Mouse (Mus musculus) regulatory T cell (primary cell): ENCODE results near the gene Plcxd1.
"Not testable (repeated sequence)": the region's sequence is repeated elsewhere in the genome, so short reads cannot be mapped to it uniquely, and the experiment has no call there.

ENCODE experiments used
- in situ Hi-C: fragments of 300-600 bp; cut with MboI, MseI; formaldehyde crosslinking; loops from one replicate; pipeline ENCODE4 v1.15.1; 2025; ENCODE audit warnings: high pct_unique_total_duplicates

Gene Plcxd1

GRCm38 (mm10) chr5:110099656-110100580 is at the start of gene Plcxd1:
TSS of gene Plcxd1 (plus strand) at chr5:110099969.
- in situ Hi-C loops: loop anchor here (5.0 to 10.0 kb wide), 4 partner anchors 45 to 548 kb away; partner anchors contain the start of gene Gm15446

GRCm38 (mm10) chr5:110057637-110058408 is 41.9 kb upstream of the Plcxd1 start:
- in situ Hi-C loops: loop anchor here (10.0 kb wide), 1 partner anchor 47 kb away; the partner anchor contains the start of gene Gtpbp6

GRCm38 (mm10) chr5:110072413-110072812 is 27.4 kb upstream of the Plcxd1 start, which contains the start of gene Gm17655:
TSS of gene Gm17655 (minus strand) at chr5:110072513.
- in situ Hi-C loops: not testable (repeated sequence)

GRCm38 (mm10) chr5:110082961-110083360 is 16.8 kb upstream of the Plcxd1 start:
- in situ Hi-C loops: no loop called here

- in situ Hi-C loops: no loop called here
Observed at GRCm38 (mm10) chr5:110086161-110086866, 13.5 kb upstream of the Plcxd1 start.

- in situ Hi-C loops: no loop called here
Observed at GRCm38 (mm10) chr5:110091546-110091945, 8.2 kb upstream of the Plcxd1 start.

GRCm38 (mm10) chr5:110094030-110094846 is 5.5 kb upstream of the Plcxd1 start, which contains the start of gene Gm35315:
TSS of gene Gm35315 (minus strand) at chr5:110094420.
- in situ Hi-C loops: no loop called here

GRCm38 (mm10) chr5:110094847-110095213 is 4.9 kb upstream of the Plcxd1 start:
- in situ Hi-C loops: no loop called here

GRCm38 (mm10) chr5:110098991-110099477 is 735 bp upstream of the Plcxd1 start:
- in situ Hi-C loops: no loop called here

- in situ Hi-C loops: loop anchor here (5.0 to 10.0 kb wide), 4 partner anchors 46 to 549 kb away; partner anchors contain the start of gene Gm15446
Observed at GRCm38 (mm10) chr5:110100921-110101631, 1.3 kb downstream of the Plcxd1 start.

- in situ Hi-C loops: loop anchor here (5.0 to 10.0 kb wide), 4 partner anchors 47 to 550 kb away; partner anchors contain the start of gene Gm15446
Observed at GRCm38 (mm10) chr5:110101716-110102347, 2.1 kb downstream of the Plcxd1 start.

GRCm38 (mm10) chr5:110102429-110102828 is 2.7 kb downstream of the Plcxd1 start:
- in situ Hi-C loops: loop anchor here (5.0 to 10.0 kb wide), 4 partner anchors 48 to 550 kb away; partner anchors contain the start of gene Gm15446

- in situ Hi-C loops: loop anchor here (5.0 to 10.0 kb wide), 4 partner anchors 48 to 551 kb away; partner anchors contain the start of gene Gm15446
Observed at GRCm38 (mm10) chr5:110102853-110103625, 3.3 kb downstream of the Plcxd1 start.

GRCm38 (mm10) chr5:110103901-110104615 is 4.3 kb downstream of the Plcxd1 start:
- in situ Hi-C loops: loop anchor here (5.0 to 10.0 kb wide), 4 partner anchors 49 to 552 kb away; partner anchors contain the start of gene Gm15446

GRCm38 (mm10) chr5:110104616-110105380 is 5.0 kb downstream of the Plcxd1 start:
- in situ Hi-C loops: loop anchor here (5.0 to 10.0 kb wide), 5 partner anchors 50 to 552 kb away; partner anchors contain the start of genes Gm15446 and Golga3

- in situ Hi-C loops: loop anchor here (5.0 to 10.0 kb wide), 4 partner anchors 52 to 242 kb away; partner anchors contain the start of genes Gm15446 and Golga3
Observed at GRCm38 (mm10) chr5:110106140-110106871, 6.5 kb downstream of the Plcxd1 start.
